Mouse (Mus musculus): ENCODE measurements around the gene Gm45234.
A peak's percentile ranks its signal among the peaks of the same experiment; 100 is the strongest.

Gm45234 gene

GRCm38 (mm10) chr6:124767536-124767919 lies 11.7 kb upstream of the Gm45234 start:
- DNase-seq (ENCODE audit: low read depth, low spot score), result no peak

DNA sequence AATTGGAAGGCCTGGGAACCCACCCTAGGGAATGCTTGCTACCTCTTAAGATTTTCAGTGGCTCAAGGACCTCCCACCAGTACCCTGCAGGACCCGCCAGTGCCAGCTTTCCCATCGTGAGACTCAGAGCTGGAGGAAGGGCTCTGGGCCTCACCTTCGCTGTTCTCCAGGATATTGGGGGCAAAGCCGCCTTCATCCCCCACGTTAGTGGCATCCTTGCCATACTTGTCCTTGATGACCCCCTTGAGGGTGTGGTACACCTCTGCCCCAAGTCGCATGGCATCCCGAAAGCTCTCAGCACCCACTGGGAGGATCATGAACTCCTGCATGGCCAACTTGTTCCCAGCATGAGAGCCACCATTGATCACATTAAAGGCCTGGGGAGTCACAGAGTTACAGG lies 10.1 kb upstream of the Gm45234 start:
- DNase-seq (ENCODE audit: low read depth, low spot score), result no peak

GRCm38 (mm10) chr6:124759259-124759658 lies 3.4 kb upstream of the Gm45234 start:
- DNase-seq (ENCODE audit: low read depth, low spot score), result peak; percentile 96

- no peak for DNase-seq (ENCODE audit: low read depth, low spot score)
These were observed 3.0 kb upstream of the Gm45234 start for GRCm38 (mm10) chr6:124758849-124759232.

DNA sequence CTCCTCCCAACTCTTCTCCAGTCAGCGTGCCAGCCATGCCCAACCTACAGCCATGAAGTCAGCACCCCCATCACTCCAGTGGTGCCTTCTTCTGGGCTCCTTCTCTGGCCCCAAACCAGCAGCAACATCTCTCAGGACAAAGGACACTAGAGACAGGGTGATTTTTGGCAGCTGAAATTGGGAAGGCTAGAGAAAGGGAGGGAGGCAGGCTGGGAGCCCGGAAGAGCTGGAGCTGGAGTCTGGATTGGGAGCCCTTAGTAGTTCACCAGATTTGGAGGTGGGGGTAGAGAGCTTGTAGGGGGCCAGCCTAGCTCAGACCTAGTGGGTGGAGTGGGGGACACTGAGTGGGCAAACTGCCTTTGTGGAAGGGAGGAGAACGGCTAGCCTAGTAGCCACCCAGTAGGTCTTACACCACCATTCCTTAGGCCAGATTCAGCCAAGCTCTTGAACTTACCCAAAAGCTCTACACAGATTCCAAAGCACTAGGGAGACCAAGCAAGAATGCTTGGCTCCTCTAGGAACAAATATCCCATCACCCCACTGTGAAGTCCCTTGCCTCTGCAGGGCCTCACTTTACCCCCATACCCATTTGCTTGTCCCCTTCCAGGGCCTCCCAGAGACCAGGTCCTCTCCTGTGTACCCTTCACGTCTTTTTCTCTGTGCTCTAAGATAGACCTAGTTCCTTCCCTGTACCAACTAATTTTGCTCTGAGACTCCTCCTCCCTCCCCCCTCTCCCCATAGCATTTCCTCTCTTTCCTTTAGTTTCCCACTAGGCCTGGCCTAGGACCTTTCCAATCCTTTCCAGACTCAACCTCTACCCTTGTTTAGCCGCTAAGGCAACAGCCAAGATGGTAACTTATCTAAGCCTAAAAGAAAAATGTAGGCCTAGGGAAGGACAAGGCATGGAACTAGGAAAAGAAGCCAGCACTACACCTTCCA lies 2.4 kb upstream of the Gm45234 start:
- DNase-seq (ENCODE audit: low read depth, low spot score), result peak; percentile 92

DNA sequence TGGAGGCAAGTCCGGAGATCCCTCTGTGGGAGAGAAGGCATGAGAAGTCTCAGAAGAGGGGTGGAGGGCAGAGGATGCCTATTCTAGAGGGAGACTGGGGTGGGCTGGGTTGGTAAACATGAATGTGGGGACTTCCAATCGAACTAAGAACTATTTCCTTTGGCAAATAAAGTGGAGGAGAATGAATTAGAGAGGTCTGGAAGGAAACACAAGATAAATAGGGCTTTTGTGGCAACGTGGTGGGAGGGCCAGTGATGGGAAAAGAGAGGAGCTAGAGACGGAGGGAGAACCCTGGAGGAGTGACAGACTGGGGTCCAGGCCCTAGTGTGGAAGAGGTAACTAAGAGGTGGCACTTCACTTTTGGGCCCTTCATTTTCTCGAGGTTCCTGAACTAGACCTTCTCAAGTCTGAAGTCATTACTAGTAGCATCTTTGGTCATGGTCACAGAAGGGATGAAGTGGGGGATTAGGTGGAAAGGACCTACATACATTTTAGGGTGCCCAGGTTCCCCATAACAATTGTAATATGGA lies 1.6 kb upstream of the Gm45234 start:
- DNase-seq (ENCODE audit: low read depth, low spot score), result no peak

GRCm38 (mm10) chr6:124756652-124757350 lies 980 bp upstream of the Gm45234 start:
- DNase-seq (ENCODE audit: low read depth, low spot score), result peak; percentile 91

- no peak for DNase-seq (ENCODE audit: low read depth, low spot score)
These were observed 515 bp downstream of the Gm45234 start for GRCm38 (mm10) chr6:124755306-124755705.

GRCm38 (mm10) chr6:124753861-124754260 lies 2.0 kb downstream of the Gm45234 start:
- no peak for DNase-seq (ENCODE audit: low read depth, low spot score)

DNA sequence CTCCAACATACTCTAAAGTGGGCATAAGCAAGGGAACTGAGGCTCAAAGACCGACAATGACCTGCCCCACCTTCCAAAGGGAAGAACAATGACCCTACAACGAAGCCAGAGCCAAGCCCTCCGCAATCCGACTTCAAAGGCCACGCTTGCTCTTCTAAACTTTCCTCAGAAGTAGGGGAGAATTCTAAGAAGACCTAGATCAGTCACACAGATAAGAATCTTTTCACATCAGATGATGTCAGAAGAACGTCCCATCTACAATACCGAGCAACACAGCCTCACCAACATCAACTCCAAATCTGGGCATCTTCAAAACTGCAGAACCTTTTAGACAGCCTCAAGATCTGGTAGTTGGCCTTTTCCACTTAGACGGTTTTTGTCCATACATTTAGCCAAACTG lies 5.4 kb downstream of the Gm45234 start:
- no peak for DNase-seq (ENCODE audit: low read depth, low spot score)

GRCm38 (mm10) chr6:124746654-124747632 lies 8.9 kb downstream of the Gm45234 start:
- no peak for DNase-seq (ENCODE audit: low read depth, low spot score)

DNA sequence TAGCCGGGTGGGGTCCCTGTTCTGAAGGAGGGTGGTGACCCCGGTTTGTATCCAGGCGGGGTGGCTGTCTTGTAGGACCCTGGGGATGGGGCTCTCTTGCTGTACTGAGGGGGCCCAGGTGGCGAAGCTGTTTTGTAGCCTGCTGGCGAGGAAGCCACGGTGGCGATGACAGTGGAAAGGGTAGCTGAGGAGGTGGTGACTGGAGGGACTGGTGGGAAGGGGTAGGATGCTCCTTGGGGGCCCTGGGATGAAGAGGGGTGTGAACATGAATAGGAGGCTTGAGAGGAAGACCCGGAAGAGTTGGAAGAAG lies 9.6 kb downstream of the Gm45234 start:
- no peak for DNase-seq (ENCODE audit: low read depth, low spot score)

GRCm38 (mm10) chr6:124745490-124746295 lies 10.1 kb downstream of the Gm45234 start:
- peak; percentile 99 for DNase-seq (ENCODE audit: low read depth, low spot score)

GRCm38 (mm10) chr6:124744755-124745321 lies 11.0 kb downstream of the Gm45234 start:
- DNase-seq (ENCODE audit: low read depth, low spot score), result peak; percentile 65

DNA sequence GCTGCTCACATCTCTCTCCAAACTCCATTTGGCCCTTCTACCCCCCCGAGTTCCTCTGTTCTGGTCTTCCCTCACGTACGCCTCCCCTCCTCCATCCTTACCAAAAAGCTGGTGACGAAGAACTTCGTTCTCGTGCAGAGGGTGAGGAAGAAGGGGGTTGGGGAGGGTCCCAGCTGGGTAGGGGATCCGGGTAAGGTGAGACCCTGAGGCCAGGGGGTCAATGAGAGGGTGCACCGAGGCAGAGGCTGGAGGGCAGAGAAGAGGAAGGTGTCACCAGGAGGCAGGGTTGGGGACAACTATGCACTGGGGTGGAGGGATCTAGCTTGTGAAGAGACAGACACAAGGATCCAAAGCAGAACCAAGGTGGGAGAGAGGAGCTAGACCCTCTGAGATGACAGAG lies 12.2 kb downstream of the Gm45234 start:
- no peak for DNase-seq (ENCODE audit: low read depth, low spot score)

DNA sequence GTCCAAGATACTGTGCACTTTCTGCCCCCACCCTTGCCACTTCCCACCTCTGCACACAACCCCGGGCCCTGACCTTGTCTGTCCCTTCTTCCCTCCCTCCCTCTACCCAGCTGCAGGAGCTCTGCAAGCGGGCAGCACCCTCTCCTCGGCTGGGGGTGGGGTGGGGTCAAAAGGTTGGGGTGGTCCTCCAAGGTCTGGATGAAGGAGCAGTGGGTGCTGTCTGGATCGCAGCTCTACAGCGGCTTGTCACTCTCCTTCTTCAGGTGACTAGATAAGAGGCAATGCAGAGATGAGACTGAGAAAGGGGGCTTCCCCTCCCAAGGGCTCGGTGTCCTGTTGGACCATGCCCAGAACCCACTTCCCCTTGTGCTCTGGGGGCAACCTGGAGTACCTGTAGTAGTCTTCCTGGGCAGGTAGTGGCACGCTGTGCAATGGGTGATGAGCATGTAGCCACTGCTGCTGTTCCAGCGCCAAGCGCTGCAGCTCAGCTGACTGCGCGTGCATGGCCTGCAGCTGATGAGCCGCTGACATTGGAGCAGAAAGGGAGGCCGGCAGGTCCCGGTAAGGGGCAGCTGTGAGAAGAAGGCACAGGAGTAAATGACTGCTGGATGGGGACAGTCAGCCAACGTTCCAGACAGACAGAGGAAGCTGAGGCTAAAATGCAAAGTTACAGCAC lies 12.8 kb downstream of the Gm45234 start:
- DNase-seq (ENCODE audit: low read depth, low spot score), result no peak

DNA sequence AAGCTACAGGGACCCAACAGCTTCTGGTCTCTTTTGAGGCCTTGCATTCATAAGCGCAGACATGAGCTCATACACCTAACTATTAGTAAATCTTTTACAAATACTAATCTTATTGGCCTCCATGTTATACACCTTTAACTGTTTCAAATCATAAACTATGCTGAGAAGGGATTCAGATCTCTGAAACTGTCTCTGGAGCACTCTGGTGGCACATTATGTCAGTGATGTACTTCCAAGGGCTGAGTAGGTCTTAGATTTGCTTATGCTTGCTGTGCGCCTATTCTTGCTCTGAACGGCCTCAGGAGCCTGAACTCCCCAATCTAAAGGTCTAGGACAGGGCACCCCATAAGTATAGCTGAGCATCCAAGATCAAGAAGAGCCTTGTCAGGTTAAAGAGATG lies 14.0 kb downstream of the Gm45234 start:
- no peak for DNase-seq (ENCODE audit: low read depth, low spot score)

DNA sequence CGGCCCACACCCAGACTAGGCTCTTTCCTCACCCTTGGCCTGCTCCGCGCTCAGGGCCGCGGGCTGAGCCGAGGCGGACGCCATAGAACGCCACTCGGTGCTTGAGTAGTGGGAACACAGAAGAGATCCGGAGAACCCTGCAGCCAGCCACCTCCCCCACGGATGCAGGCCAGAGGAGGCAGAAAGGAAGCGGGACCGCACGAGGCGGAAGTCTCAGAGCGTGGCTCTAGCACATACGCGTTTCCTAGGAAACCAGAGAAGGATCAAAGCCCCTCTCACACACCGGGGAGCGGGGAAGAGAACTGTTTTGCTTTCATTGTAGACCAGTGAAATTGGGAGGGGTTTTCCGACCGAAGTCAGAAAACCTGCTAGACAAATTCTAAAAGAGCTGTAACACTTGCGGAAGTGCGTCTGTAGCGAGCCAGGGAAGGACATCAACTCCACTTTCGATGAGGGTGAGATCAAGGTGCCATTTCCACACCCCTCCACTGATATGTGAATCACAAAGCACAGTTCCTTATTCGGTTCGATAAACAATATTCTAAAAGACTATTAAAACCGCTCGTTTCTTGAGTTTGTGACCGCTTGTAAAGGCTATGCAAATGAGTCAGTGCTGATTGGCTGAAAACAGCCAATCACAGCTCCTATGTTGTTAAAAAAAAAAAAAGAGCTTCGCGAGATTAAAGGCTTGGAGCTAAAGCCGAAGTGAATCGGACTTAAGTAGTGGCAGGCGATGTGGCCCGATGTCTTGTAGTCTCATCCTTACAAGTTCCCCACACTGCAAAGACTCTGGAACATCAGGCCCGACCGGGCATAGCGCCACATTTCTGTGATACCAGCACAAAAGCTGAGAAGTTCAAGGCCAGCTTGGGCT lies 14.7 kb downstream of the Gm45234 start, which contains the start of gene Grcc10:
Gene Grcc10, minus strand, starts transcription at position 487 of the 874 bp plus-strand sequence.
- DNase-seq (ENCODE audit: low read depth, low spot score), result peak; percentile 97
